Mouse (Mus musculus) cortical plate, adult 2 months (tissue): Measurements from ENCODE around the gene Ciita. TPM values are rescaled to one million over a fixed set of nuclear protein-coding genes. Genes with fewer than 3 reads are reported as not detected.

ENCODE experiments used
- H3K27ac ChIP-seq: fragments of 200-500 bp; 2 replicates; pipeline ENCODE4 v1.5.1; 2012; ENCODE audit warnings: low read length, control low read depth, inconsistent platforms; ENCODE audit not compliant: insufficient read depth
- H3K4me1 ChIP-seq: fragments of 200-500 bp; 2 replicates; pipeline ENCODE4 v1.6.1; 2011; ENCODE audit warnings: low read length; ENCODE audit not compliant: control insufficient read depth, insufficient read depth
- H3K4me3 ChIP-seq: fragments of 200-500 bp; 2 replicates; pipeline ENCODE4 v1.5.1; 2011; ENCODE audit warnings: mild to moderate bottlenecking, low read length, control low read depth; ENCODE audit not compliant: insufficient read depth
- CTCF ChIP-seq: fragments of 200-500 bp; IDR thresholded peaks from 2 replicates; pipeline ENCODE4 v1.5.1; 2011; ENCODE audit warnings: mild to moderate bottlenecking, control low read depth, low read length; ENCODE audit not compliant: insufficient read depth; ENCODE audit errors: extremely low read depth
- POLR2A ChIP-seq: fragments of 200-500 bp; IDR thresholded peaks from 2 replicates; pipeline ENCODE4 v1.6.1; 2011; ENCODE audit warnings: mild to moderate bottlenecking, low read length, control low read depth; ENCODE audit not compliant: insufficient read depth; ENCODE audit errors: extremely low read depth
- polyA plus RNA-seq: library from polyadenylated mRNA; depleted of rRNA; stranded (reverse); fragments of >200 nt; gene quantifications from 2 replicates; pipeline ENCODE4 v1.2.3, GENCODE M21; 2012

The Ciita gene
- polyA plus RNA-seq, 1 experiment, result 0.06 TPM

- TF ChIP-seq CTCF (no peak), POLR2A (no peak)
- Histone ChIP-seq H3K27ac (no peak overlapping the region), H3K4me3 (no peak overlapping the region), H3K4me1 (no peaks in the 10 kb centered on the region; the same call in 1 of the 2 replicates)
Measured at GRCm38 (mm10) chr16:10528382-10528781, 48.5 kb downstream of the Ciita start.

- TF ChIP-seq CTCF, result no peak
- no peak for TF ChIP-seq POLR2A
- Histone ChIP-seq H3K4me1 (no peaks in the 10 kb centered on the region; the same call in 1 of the 2 replicates), H3K4me3 (no peak overlapping the region), H3K27ac (no peak overlapping the region)
Measured at GRCm38 (mm10) chr16:10530179-10530578, 50.3 kb downstream of the Ciita start.

DNA sequence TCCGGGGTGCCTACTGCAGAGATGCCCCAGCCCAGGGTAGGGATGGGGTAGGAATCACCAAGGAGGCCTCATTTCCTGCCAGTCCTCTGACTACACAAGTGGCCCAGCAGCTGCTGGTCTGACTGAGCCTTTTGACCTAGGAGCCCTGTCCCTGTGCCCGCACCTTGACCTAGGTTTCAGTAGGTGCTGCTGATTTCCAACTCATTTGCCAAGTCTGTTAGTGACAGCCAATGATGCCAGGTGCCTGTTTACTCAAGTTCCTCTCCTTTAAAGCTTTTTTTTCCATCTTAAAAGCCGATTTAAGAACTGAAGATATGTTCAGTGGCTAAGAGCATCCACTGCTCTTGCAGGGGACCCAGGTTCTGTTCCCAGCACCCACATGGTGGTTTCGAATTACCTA, 53.9 kb downstream of the Ciita start:
- TF ChIP-seq POLR2A, result no peak
- no peak for TF ChIP-seq CTCF
- Histone ChIP-seq H3K4me3 (no peak overlapping the region), H3K4me1 (peaks cover 6% of the 10 kb centered on the region), H3K27ac (no peak overlapping the region)

- Histone ChIP-seq H3K4me3 (no peak overlapping the region), H3K4me1 (peaks cover 9% of the 10 kb centered on the region), H3K27ac (no peak overlapping the region)
- TF ChIP-seq POLR2A (no peak), CTCF (no peak)
Measured at GRCm38 (mm10) chr16:10534567-10534966, 54.7 kb downstream of the Ciita start.

DNA sequence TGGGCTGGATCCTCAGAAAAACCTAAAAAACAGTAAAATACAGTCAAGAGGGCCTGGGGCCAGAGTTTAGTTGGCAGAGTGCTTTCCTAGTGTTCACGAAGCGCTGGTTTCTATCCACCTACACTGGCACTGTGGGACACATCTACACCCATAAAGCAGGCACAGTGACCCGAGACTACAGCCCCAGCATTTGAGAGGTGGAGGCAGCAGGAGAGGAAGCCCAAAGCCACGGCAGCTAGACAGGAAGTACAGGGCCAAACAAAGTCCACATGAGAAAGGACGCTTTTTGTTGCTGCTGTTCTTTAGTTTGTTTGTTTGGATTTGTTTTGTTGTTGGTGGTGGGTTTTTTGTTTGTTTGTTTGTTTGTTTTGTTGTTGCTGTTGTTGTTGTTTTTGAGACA, 56.5 kb downstream of the Ciita start:
- TF ChIP-seq POLR2A (no peak), CTCF (no peak)
- no peak overlapping the region for H3K4me3 ChIP-seq
- no peak overlapping the region for H3K27ac ChIP-seq
- H3K4me1 ChIP-seq, result peaks cover 15% of the 10 kb centered on the region

- TF ChIP-seq POLR2A (no peak), CTCF (no peak)
- H3K27ac ChIP-seq, result no peak overlapping the region
- peaks cover 15% of the 10 kb centered on the region for H3K4me1 ChIP-seq
- H3K4me3 ChIP-seq, result no peak overlapping the region
Measured at GRCm38 (mm10) chr16:10536961-10537360, 57.1 kb downstream of the Ciita start.

DNA sequence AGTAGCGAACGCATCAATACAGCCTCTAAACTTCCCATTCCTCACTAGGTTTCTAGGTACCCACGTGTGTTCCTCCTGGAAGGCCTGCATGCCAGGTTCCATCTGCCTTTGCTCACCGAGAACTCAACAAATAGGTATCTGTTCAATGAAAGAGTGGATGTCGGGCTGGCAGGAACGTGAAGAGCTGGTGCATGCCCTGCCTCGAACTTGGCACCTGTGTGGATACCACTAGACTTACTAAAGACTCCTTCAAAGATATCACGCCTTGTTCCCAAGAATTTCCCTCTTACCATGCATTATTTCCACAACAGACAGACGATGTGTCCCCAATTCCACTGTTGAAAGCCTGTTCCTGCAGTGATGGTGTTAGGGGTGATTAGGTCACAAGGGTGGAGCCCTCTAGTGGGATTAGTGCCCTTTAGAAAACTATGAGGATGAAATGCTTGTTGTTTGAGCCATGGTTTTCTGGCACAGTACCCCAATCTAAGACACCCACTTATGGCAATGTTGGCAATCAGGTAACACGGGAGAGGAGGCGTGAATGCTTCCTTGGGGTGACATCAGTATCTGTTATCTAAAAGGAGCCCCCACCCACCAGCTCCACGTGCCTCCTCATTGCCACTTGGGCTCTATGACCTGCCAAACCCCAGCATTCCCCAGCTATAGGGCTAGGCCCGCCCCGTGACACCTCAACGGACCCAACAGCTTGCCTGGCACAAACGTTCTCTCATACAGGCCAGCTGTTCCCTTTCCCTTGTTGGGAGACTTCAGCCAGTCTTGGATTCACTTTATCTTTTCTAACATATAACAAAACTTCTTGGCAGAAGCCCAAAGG, 61.1 kb downstream of the Ciita start:
- Histone ChIP-seq H3K27ac (no peak overlapping the region), H3K4me1 (peaks cover 15% of the 10 kb centered on the region), H3K4me3 (peak overlapping the region; percentile 97)
- TF ChIP-seq CTCF, result no peak
- no peak for TF ChIP-seq POLR2A

DNA sequence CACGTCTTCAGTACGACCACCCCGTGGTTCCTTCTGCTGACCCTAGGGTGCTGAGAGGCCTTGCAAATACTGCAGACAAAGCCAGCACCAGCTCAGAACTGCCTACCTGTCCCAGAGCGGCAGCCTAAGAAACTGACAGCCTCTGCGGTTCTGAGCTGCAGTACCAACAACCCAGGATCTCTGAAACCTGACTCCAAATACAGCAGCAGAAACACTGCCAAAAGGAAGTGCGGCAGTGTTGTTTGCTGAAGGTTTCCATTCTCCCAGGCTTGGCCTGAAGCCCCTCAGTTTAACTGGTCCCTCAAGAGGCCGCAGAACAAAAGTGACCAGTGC, 61.7 kb downstream of the Ciita start:
- Histone ChIP-seq H3K27ac (peak overlapping the region; percentile 80; the same call in 1 of the 2 replicates), H3K4me3 (peak overlapping the region; percentile 97), H3K4me1 (peaks cover 13% of the 10 kb centered on the region)
- TF ChIP-seq POLR2A, result no peak
- TF ChIP-seq CTCF, result no peak

DNA sequence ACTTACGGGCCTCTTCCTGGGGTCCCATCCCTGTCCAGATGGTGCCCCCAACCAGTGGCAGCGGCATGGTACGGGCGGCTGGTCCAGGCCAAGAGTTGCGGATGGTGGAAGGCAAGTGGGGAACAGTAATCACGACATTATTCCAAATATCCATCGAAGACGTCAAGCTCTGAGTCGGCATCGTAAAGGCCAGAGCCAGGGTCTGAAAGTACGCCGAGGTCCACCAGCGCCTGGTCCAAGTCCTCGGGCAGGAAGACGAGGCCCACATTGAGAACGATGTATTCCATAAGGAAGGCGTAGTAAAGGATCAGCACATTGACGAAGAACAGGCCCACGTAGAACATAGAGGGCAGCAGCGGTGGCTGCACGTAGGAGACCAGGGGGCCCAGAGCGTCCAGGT, 62.4 kb downstream of the Ciita start:
- Histone ChIP-seq H3K27ac (peak overlapping the region; percentile 80), H3K4me1 (peaks cover 13% of the 10 kb centered on the region), H3K4me3 (peak overlapping the region; percentile 97)
- TF ChIP-seq CTCF (no peak), POLR2A (no peak)

- no peak for TF ChIP-seq CTCF
- peak; percentile 93 for TF ChIP-seq POLR2A
- Histone ChIP-seq H3K27ac (peak within 1 kb of the TSS; percentile 80), H3K4me1 (peaks cover 13% of the 10 kb centered on the region), H3K4me3 (peak within 1 kb of the TSS; percentile 97)
Measured at GRCm38 (mm10) chr16:10542698-10543365, 63.0 kb downstream of the Ciita start, which contains the start of gene Dexi. Dexi (minus strand) TSS chr16:10543054.
